Mouse (Mus musculus) left cerebral cortex, adult 2 months (tissue): Measurements from ENCODE around the gene Hoxa10. TPM values are rescaled to one million over a fixed set of nuclear protein-coding genes. Genes with fewer than 3 reads are reported as not detected.

Experiments
- DNase-seq, 2 experiments: peaks; one replicate each; pipeline ENCODE4 v3.0.0; 2021 to 2022; ENCODE audit warnings: low spot score in 2 of 2, mixed read lengths in 1 of 2; ENCODE audit errors: extremely low spot score in 1 of 2
- H3K27ac ChIP-seq: fragments of 200-600 bp; 2 replicates; pipeline ENCODE4 v1.8.1; 2022
- H3K4me3 ChIP-seq: fragments of 200-600 bp; 2 replicates; pipeline ENCODE4 v1.8.1; 2022
- CTCF ChIP-seq: fragments of 200-600 bp; IDR thresholded peaks from 2 replicates; pipeline ENCODE4 v1.8.1; 2022; ENCODE audit warnings: antibody characterized with exemption, mild to moderate bottlenecking, moderate library complexity
- intact Hi-C: fragments of 180-260 bp; cut with DNase I; formaldehyde crosslinking; loops from one replicate; pipeline ENCODE4 v1.15.1; 2025
- long read RNA-seq, 2 experiments: library from polyadenylated mRNA; stranded (forward); transcript quantifications; one replicate each; pipeline ENCODE4 v2.0.0; 2021; ENCODE audit warnings: borderline mapping rate in 2 of 2
- total RNA-seq, 2 experiments: library from RNA; stranded (reverse); gene quantifications; 2 replicates each; pipeline ENCODE4 v1.2.3; 2021

The Hoxa10 gene
- total RNA-seq, result not detected
- long read RNA-seq, experiment 1, result 0 reads
- long read RNA-seq, experiment 2, result 0 reads

DNA sequence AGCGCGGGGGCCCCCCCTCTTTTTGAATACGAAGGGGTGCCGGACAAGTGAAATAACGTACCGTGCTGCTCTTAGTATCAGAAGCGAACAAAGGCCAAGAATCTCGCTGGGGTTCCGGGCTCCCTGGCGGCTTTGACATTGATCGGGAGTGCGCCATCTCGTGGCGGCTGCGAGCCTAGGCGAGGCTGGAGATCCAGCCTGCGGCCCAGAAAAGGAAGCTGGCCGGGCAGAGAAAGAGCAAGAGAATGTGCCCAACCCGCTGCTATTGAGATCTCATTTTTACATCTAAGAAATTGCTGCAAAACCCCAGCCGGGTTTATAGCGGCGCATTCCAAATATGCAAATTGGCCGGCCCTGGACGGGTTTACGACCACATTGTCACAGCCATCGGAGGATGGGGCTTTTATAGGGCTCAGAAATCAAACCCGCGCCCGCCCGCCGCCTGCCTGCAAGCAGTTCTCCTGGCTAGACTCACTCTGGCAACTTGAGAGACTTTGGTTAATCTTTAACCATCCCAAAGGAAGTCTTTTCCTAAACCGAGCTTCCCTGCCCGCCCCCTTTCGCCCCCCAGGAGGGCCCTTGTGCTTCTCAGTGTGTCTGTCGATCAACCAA, at the start of gene Hoxa10:
Gene Hoxa10 (minus strand): TSS at position 466 of the 612 bp plus-strand sequence.
- peak; percentile 59 for TF ChIP-seq CTCF
- intact Hi-C loops, result no loop called here
- DNase-seq, result no peak
- no peak within 1 kb of the TSS for H3K4me3 ChIP-seq
- no peak within 1 kb of the TSS for H3K27ac ChIP-seq

DNA sequence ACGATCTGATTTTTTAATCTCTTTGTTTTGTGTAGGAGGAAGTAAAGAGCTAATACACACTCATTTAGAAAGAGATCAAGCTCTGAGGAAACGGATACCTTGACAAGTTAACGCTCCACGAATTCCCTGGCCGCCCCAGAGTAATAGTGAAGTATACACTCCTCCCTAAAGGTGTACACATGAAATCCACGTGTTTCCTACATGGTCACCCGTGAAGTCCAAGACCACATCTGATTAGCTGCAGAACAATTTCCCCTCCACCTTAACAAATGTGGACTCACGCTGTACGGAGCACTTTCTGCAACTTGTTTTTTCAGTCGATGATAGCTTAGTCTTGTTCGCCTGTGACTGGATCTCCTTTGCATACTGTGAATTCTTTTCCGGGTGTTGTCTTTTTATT, 49.5 kb upstream of the Hoxa10 start:
- DNase-seq, result no peak
- intact Hi-C loops, result no loop called here
- Histone ChIP-seq H3K4me3 (no peak overlapping the region), H3K27ac (no peak overlapping the region)
- TF ChIP-seq CTCF, result no peak

- no peak for DNase-seq
- H3K27ac ChIP-seq, result no peak overlapping the region
- no peak overlapping the region for H3K4me3 ChIP-seq
- no peak for TF ChIP-seq CTCF
- intact Hi-C loops, result no loop called here
These were observed 43.2 kb upstream of the Hoxa10 start for GRCm38 (mm10) chr6:52283896-52284295.

GRCm38 (mm10) chr6:52281084-52281483, 40.4 kb upstream of the Hoxa10 start:
- intact Hi-C loops, result no loop called here
- H3K27ac ChIP-seq, result no peak overlapping the region
- H3K4me3 ChIP-seq, result no peak overlapping the region
- DNase-seq, result no peak
- no peak for TF ChIP-seq CTCF

DNA sequence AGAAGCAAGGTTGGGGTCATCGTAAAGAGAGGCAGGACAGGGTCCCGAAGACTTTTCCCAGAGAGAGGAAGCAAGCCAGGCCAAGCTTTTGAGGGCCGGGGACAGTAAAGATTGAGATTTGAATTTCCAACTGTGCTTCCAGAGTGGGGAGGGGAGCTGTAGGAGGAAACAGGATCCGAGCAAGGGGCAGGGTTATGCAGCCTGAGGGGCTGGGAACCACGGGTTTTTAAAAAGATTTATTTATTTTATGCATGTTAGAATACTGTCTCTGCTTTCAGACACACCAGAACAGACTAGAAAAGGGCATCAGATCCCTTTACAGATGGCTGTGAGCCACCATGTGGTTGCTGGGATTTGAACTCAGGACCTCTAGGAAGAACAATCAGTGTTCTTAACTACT, 36.3 kb upstream of the Hoxa10 start:
- H3K27ac ChIP-seq, result no peak overlapping the region
- DNase-seq, result no peak
- no peak overlapping the region for H3K4me3 ChIP-seq
- no peak for TF ChIP-seq CTCF
- intact Hi-C loops, result no loop called here

DNA sequence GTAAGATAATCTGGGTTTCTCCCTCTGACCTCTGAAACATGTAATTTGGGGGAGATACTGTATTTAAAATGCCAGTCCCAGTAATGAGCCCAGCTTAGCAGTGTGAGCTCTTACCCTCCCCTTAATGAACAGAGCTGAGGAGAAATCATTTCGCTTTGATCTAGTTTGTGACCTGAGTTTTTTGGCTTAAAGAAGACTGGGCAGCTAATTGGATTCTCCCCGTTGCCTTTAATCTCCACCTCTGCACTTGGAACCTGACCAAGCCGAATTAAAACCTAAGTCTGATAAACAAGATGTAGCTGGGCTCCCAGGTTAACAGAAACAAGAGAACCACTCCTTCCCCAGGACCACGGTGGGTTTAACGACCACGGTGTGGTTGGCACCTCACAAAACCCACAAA, 35.7 kb upstream of the Hoxa10 start:
- no peak for TF ChIP-seq CTCF
- DNase-seq, result no peak
- Histone ChIP-seq H3K27ac (no peak overlapping the region), H3K4me3 (no peak overlapping the region)
- intact Hi-C loops, result no loop called here

GRCm38 (mm10) chr6:52275563-52276280, 35.1 kb upstream of the Hoxa10 start:
- intact Hi-C loops, result no loop called here
- Histone ChIP-seq H3K27ac (no peak overlapping the region), H3K4me3 (no peak overlapping the region)
- no peak for TF ChIP-seq CTCF
- no peak for DNase-seq

DNA sequence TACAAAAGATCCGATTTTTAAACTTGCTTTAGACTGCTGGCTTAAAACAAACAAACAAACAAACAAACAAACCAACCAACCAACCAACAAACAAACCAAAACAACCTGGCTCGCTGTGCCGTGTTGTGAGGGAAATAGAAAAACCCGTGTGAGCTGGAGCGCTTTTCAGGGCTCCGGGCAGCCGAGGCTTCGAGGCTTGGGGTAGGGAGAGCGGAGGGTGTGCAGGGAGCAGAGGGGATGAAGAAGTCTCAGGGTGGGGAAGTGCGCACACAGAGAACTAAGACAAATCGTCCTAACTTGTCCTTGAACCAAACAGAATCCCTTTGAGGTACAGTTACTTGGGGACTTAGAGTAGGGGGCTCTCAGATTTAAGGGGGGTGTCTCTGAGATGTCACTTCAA, 33.9 kb upstream of the Hoxa10 start:
- no peak for TF ChIP-seq CTCF
- intact Hi-C loops, result loop anchor here (5.0 kb wide), 1 partner anchor 448 kb away; no protein-coding TSS in a partner anchor
- no peak overlapping the region for H3K27ac ChIP-seq
- H3K4me3 ChIP-seq, result no peak overlapping the region
- DNase-seq, result no peak

GRCm38 (mm10) chr6:52273656-52274280, 33.1 kb upstream of the Hoxa10 start:
- intact Hi-C loops, result loop anchor here (5.0 kb wide), 1 partner anchor 449 kb away; no protein-coding TSS in a partner anchor
- no peak for TF ChIP-seq CTCF

DNA sequence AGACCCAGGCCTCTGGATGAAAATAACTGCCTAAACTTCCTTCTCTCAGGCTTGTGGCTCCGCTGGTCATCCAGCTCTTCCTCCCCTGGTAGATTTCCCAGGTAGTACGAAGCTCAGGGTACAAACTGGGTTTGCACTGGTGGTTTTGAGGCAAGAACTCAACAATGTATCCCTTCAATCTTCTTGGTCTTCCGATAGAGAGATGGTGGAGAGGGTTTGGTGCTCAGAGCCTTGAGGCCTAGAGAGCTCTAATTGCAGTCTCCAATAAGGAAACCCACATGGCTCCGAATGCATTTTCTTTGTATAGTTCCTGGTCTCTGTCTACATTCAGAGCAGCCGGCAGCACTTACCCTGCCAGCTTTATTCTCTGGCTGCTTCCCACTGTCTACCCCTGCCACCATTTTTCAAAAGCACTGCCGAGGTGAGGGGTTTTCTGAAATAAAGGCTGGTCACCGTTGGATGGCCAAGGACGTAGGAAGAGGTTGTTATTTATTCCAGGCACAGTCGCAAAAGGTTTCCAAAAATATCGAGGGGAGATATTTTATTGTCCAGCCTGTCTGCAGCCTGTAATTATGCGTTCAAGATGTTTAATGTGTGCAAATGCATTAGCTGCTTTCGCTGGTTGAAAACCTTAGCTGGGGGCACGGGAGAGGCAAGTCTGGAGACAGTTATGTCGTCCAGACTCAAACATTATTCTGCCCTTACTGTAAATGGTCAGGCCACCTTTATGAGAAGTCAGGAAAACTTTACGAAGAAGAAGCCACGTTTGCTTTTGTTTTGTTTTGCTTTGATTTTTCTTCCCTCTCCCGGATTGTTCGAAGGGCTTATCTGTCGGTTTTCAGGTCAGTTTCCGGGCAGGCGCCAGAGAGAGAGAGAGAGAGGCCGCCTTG, 32.4 kb upstream of the Hoxa10 start:
- H3K27ac ChIP-seq, result no peak overlapping the region
- no peak for TF ChIP-seq CTCF
- DNase-seq, result no peak
- intact Hi-C loops, result loop anchor here (5.0 kb wide), 1 partner anchor 449 kb away; no protein-coding TSS in a partner anchor
- no peak overlapping the region for H3K4me3 ChIP-seq

More at GRCm38 (mm10) chr6:52273656-52274280, 33.1 kb upstream of the Hoxa10 start:
- H3K4me3 ChIP-seq, result no peak overlapping the region
- H3K27ac ChIP-seq, result no peak overlapping the region
- no peak for DNase-seq
